Mouse (Mus musculus) spleen, adult 2 months (tissue): ENCODE results near the gene Ss18l1.

Source experiments
- CTCF ChIP-seq: fragments of 200-500 bp; IDR thresholded peaks from 2 replicates; pipeline ENCODE4 v1.5.1; 2011; ENCODE audit warnings: mild to moderate bottlenecking, inconsistent platforms; ENCODE audit not compliant: insufficient read depth, insufficient read length, insufficient replicate concordance; ENCODE audit errors: extremely low read depth
- POLR2A ChIP-seq: fragments of 200-500 bp; IDR thresholded peaks from 2 replicates; pipeline ENCODE4 v1.6.1; 2011; ENCODE audit warnings: low read depth, low read length, inconsistent platforms

DNA sequence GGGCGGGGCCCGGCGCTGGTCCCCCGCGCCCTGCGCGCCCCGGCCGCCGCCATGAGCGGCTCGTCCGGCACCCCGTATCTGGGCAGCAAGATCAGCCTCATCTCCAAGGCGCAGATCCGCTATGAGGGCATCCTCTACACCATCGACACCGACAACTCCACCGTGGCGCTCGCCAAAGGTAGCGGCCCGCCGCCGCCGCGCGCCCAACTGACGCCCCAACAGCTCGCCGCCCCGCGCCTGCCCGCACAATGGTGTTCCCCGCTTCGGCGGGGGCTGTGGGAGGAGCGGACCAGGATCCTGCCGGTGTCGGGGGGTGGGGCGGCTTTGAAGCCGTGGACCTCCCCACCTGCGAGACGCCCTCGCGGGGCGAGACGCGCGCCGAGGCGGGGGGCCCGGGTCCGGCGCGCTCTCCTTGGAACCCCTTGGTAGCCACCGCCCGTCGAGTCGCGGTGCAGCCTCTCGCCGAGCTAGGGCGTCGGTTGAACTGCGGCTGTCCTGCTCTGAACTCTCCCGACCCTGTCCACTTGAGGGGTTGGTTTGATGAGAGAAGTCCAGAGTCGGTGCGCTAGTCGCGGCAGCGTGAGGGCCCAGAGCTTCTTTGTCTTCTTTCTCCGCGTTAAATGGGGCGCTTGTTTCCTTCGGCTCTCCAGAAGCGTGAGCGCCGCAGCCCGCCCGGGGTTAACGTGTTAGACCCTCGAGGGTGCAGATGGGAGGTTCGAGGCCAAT lies 17.0 kb upstream of the Ss18l1 start:
- TF ChIP-seq CTCF, result no peak
- TF ChIP-seq POLR2A, result no peak
